Mouse (Mus musculus) hindbrain, embryonic 14.5 days (tissue): ENCODE measurements at regions not wholly inside any gene's neighbourhood (a gene's known extent, or its start where the extent isn't known, plus 50 kb on each side); places are given as distances from the start of the nearest gene placed in this dataset.
A peak's percentile ranks its signal among the peaks of the same experiment; 100 is the strongest.

Experiments used
- ATAC-seq: fragments of 200-750 bp; cut with Nextera tagmentation; 2 replicates; pipeline ENCODE4 v1.8.0; 2017; ENCODE audit warnings: moderate number of reproducible peaks, mild to moderate bottlenecking, moderate TSS enrichment, moderate library complexity; ENCODE audit not compliant: low FRiP score
- DNase-seq: peaks from one replicate; pipeline ENCODE4 v3.0.0-alpha.2; 2015; ENCODE audit warnings: low spot score
- H3K27ac ChIP-seq: fragments of 300-500 bp; sonication (generic); 2 replicates; pipeline ENCODE4 v1.5.1; 2014; ENCODE audit warnings: mild to moderate bottlenecking, moderate library complexity
- H3K27me3 ChIP-seq: fragments of 300-500 bp; sonication (generic); 2 replicates; pipeline ENCODE4 v1.6.1; 2014; ENCODE audit warnings: mild to moderate bottlenecking, low read length, mixed read lengths; ENCODE audit not compliant: control insufficient read depth, insufficient read depth
- H3K36me3 ChIP-seq: fragments of 300-500 bp; sonication (generic); replicated peaks from 2 replicates; pipeline ENCODE4 v1.6.1; 2014; ENCODE audit not compliant: control insufficient read depth, insufficient read depth
- H3K4me1 ChIP-seq: fragments of 300-500 bp; sonication (generic); replicated peaks from 2 replicates; pipeline ENCODE4 v1.6.1; 2014; ENCODE audit warnings: antibody characterized with exemption, low read length, mixed read lengths; ENCODE audit not compliant: control insufficient read depth, insufficient read depth
- H3K4me2 ChIP-seq: fragments of 300-500 bp; sonication (generic); replicated peaks from 2 replicates; pipeline ENCODE4 v1.6.1; 2014; ENCODE audit warnings: mild to moderate bottlenecking, moderate library complexity
- H3K4me3 ChIP-seq: fragments of 300-500 bp; sonication (generic); replicated peaks from 2 replicates; pipeline ENCODE4 v1.5.1; 2014; ENCODE audit warnings: mild to moderate bottlenecking, low read length
- H3K9ac ChIP-seq: fragments of 300-500 bp; sonication (generic); 2 replicates; pipeline ENCODE4 v1.6.1; 2014
- H3K9me3 ChIP-seq: fragments of 300-500 bp; sonication (generic); 2 replicates; pipeline ENCODE4 v1.6.1; 2016; ENCODE audit warnings: low read length; ENCODE audit not compliant: control insufficient read depth
- WGBS: fragments of 180-500 bp; shearing (Covaris S2); extraction: QIAGEN DNeasy Blood & Tissue Kit; methylation state at CpG from one replicate; pipeline ENCODE4 v1.1.7; 2014; 5-methylcytosine and 5-hydroxymethylcytosine counted together

GRCm38 (mm10) chr4:140304960-140305359 is 58.4 kb upstream of the Igsf21 start:
- no peak overlapping the region for H3K4me2 ChIP-seq
- DNase-seq (no peak), ATAC-seq (no peak)
- H3K9me3 ChIP-seq = no peaks in the 10 kb centered on the region
- H3K9ac ChIP-seq = no peak overlapping the region
- WGBS = 83% methylated on average over 5 of the region's 5 CpGs
- H3K27me3 ChIP-seq = no peaks in the 10 kb centered on the region
- no peak overlapping the region for H3K27ac ChIP-seq
- H3K4me3 ChIP-seq = no peak overlapping the region
- H3K4me1 ChIP-seq = no peaks in the 10 kb centered on the region
- no peaks in the 10 kb centered on the region for H3K36me3 ChIP-seq

GRCm38 (mm10) chr4:140301661-140302060 is 55.1 kb upstream of the Igsf21 start:
- Histone ChIP-seq H3K27ac (no peak overlapping the region), H3K4me2 (no peak overlapping the region), H3K27me3 (no peaks in the 10 kb centered on the region), H3K9ac (no peak overlapping the region), H3K9me3 (no peaks in the 10 kb centered on the region), H3K36me3 (no peaks in the 10 kb centered on the region), H3K4me3 (no peak overlapping the region), H3K4me1 (0 out of 2 replicates have a peak, but pooled peaks cover 6% of the 10 kb centered on the region)
- DNase-seq (no peak), ATAC-seq (no peak)
- WGBS = 79% methylated on average over 15 of the region's 15 CpGs

GRCm38 (mm10) chr4:140297912-140298620 is 51.5 kb upstream of the Igsf21 start:
- Histone ChIP-seq H3K4me3 (no peak overlapping the region), H3K27me3 (no peaks in the 10 kb centered on the region), H3K4me1 (0 out of 2 replicates have a peak, but pooled peaks cover 6% of the 10 kb centered on the region), H3K9me3 (no peaks in the 10 kb centered on the region), H3K9ac (no peak overlapping the region), H3K4me2 (peak overlapping the region; percentile 10; the same call in 1 of the 2 replicates), H3K36me3 (no peaks in the 10 kb centered on the region), H3K27ac (no peak overlapping the region)
- ATAC-seq (no peak), DNase-seq (no peak)
- WGBS = 62% methylated on average over 18 of the region's 18 CpGs
